ENCODE assay signal across 17 mouse cellular contexts in the genomic region with DNA sequence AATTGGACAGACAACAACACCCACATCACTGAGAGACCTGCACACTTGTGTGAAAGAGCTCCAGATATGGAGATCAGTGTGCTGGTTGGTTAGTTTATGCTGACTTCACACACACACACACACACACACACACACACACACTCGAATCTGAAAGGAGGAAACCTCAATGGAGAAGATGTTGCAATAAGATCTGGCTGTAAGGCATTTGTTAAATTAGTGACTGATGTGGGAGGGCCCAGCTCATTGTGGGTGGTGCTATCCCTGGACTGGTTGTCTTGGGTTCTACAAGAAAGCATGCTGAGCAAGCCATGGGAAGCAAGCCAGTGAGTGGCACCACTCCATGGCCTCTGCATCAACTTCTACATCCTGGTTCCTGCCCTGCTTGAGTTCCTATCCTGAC.
DNase-seq lines count a peak whose midpoint lies in the region; ATAC-seq lines count a peak whose summit lies in the region.
"Had no signal": no experiment of that assay in that cellular context is flagged by ENCODE, and none has a peak within 500 bp of the region (broad histone marks: within the 10 kb centered on the region; RNA-seq: fewer than 3 reads in every experiment).

No protein-coding gene starts in this region.

- no peak for ATAC-seq in erythroblast, adult 5-6 weeks (replicated peaks; ENCODE audit: low FRiP score, poor library complexity, severe bottlenecking)
- ATAC-seq: forebrain, embryonic 13.5 days; forebrain, embryonic 16.5 days had no signal

- peak; percentile 16 for DNase-seq in lung, postnatal 10 days
- no peak for DNase-seq in lung, postnatal 14 days
- peak; percentile 81 for DNase-seq in NIH3T3 (ENCODE audit: low read depth)
- DNase-seq in fibroblast of lung, adult 2 months (ENCODE audit: low read depth): peak; percentile 63
- no peak for DNase-seq in adrenal gland, postnatal 10 days
- DNase-seq in thymus, postnatal 10 days (ENCODE audit: low spot score in 2 of 2): no peak
- DNase-seq: adrenal gland, adult 8-10 months; adrenal gland, postnatal 36 days; cerebellum, adult 18-20 months; cerebellum, adult 9-10 months; cerebellum, postnatal 14 days; gastrocnemius, postnatal 10 days; gastrocnemius, postnatal 36 days; heart, adult 11 months had no signal

Comparison
In these comparisons a context has a peak if more than half of its experiments do, and no peak if none do; other contexts are left out.
1. DNase-seq: peak in lung, postnatal 10 days (single experiment), NIH3T3 (single experiment) and fibroblast of lung, adult 2 months (single experiment); none in lung, postnatal 14 days (single experiment), adrenal gland, postnatal 10 days (single experiment) and thymus, postnatal 10 days (0 of 2).